Mouse (Mus musculus): ENCODE measurements around the gene Trpm6. TPM values are rescaled to one million over a fixed set of nuclear protein-coding genes. Genes with fewer than 3 reads are reported as not detected.
A peak's percentile ranks its signal among the peaks of the same experiment; 100 is the strongest.

Gene Trpm6
- polyA plus RNA-seq, 1 experiment = 1.9 TPM

DNA sequence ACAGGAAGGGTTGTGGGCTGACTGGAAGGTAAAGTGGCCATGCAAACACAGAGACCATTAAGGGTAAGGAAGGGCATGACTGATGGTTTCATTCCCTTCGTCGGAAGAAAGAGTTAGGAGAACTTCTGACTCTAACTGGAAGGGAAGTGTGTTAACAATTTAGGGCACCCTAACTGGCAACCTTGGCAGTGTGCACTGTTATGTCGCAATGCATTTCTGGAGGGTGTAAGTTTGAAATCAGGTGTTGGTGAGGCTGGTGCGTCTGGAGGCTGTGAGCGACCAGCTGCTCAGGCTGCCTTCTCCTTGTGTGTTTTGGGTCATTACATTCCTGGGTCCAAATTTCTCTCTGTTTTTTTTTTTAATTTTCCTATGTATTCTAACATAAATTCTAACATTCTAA, 5.8 kb upstream of the Trpm6 start:
- no peak for DNase-seq
- H3K4me1 ChIP-seq (ENCODE audit: control insufficient read depth, insufficient read depth, low read length) = no peaks in the 10 kb centered on the region
- H3K27me3 ChIP-seq (replicated peaks; ENCODE audit: control insufficient read depth, insufficient read depth, low read length) = no peaks in the 10 kb centered on the region

DNA sequence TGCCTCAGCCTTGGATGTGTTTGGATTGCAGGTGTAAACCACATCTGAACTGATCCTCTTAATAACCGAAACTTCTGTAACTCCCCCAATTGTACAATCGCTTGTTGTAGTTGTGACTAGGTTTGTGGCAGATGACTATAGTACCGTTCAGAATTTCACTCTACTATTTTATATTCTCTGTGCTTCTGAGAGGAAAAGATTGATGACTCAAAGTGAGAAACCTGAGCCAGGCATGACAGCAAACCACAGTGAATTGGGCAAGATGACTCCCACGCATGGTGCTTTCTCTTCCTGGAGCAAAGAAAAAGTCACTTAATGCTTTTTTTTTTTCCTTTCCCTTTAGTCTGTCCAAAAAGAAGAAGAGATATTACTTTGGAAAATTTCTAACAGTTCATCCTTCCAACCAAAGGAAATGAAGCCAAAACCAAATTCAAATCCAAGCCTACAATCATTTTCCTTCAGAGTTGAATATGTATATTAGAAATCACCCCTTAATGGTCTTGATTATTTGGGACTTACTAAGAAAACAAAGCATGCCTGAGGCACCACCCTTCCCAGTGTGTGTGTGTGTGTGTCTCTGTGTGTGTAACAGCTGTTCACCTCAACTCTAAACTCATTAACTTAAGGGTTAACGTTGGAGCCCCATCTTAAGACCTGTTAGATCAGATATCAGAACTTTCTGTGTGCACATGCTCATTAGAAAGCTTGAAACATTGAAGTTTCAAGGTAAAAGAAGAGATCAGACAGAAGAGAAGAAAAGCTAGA, 3.0 kb upstream of the Trpm6 start:
- TF ChIP-seq POLR2A (IDR thresholded peaks at IDR 0.05; ENCODE audit: low read depth, low read length) = no peak
- no peak for TF ChIP-seq CTCF (conservative IDR thresholded peaks at IDR 0.05; ENCODE audit: insufficient read depth, insufficient read length, low read depth, low read length)
- H3K4me1 ChIP-seq (ENCODE audit: control insufficient read depth, insufficient read depth, low read length) = no peaks in the 10 kb centered on the region
- WGBS = 68% methylated on average over 5 of the region's 5 CpGs
- DNase-seq = no peak
- no peaks in the 10 kb centered on the region for H3K36me3 ChIP-seq (ENCODE audit: control insufficient read depth, insufficient read depth, low read length)
- no peak overlapping the region for H3K4me3 ChIP-seq (ENCODE audit: insufficient read depth, low read depth, low read length)
- H3K27ac ChIP-seq (ENCODE audit: insufficient read depth, low read depth, low read length) = no peak overlapping the region
- no peaks in the 10 kb centered on the region for H3K27me3 ChIP-seq (replicated peaks; ENCODE audit: control insufficient read depth, insufficient read depth, low read length)

More for the DNA sequence above, 5.8 kb upstream of the Trpm6 start:
- Histone ChIP-seq H3K27ac (ENCODE audit: insufficient read depth, low read depth, low read length) (no peak overlapping the region), H3K36me3 (ENCODE audit: control insufficient read depth, insufficient read depth, low read length) (no peaks in the 10 kb centered on the region), H3K4me3 (ENCODE audit: insufficient read depth, low read depth, low read length) (no peak overlapping the region)
- TF ChIP-seq POLR2A (IDR thresholded peaks at IDR 0.05; ENCODE audit: low read depth, low read length) (no peak), CTCF (conservative IDR thresholded peaks at IDR 0.05; ENCODE audit: insufficient read depth, insufficient read length, low read depth, low read length) (no peak)
- 80% methylated on average over 5 of the region's 5 CpGs for WGBS

DNA sequence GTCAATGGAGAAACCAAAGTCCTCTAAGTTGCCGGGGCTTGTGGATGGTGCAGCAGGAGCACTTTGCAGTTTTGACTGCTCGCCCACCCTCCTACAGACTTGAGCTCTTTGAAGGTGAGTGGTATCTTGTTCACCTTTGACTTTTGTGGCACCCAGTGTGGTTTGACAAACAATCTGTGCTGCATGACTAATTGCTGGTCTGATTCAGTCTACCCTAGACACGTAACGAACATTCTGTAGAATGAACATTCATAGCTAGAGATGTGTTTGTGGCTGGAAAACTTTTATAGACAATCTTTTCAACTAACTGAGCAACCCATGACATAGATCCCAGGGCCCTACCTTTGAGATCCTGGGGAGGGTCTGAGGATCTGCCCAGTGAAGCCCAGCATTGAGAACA, 2.4 kb upstream of the Trpm6 start:
- H3K27ac ChIP-seq (ENCODE audit: insufficient read depth, low read depth, low read length) = no peak overlapping the region
- 85% methylated on average over 4 of the region's 4 CpGs for WGBS
- H3K4me3 ChIP-seq (ENCODE audit: insufficient read depth, low read depth, low read length) = no peak overlapping the region
- H3K36me3 ChIP-seq (ENCODE audit: control insufficient read depth, insufficient read depth, low read length) = no peaks in the 10 kb centered on the region
- TF ChIP-seq POLR2A (IDR thresholded peaks at IDR 0.05; ENCODE audit: low read depth, low read length) = no peak
- no peaks in the 10 kb centered on the region for H3K27me3 ChIP-seq (replicated peaks; ENCODE audit: control insufficient read depth, insufficient read depth, low read length)
- H3K4me1 ChIP-seq (ENCODE audit: control insufficient read depth, insufficient read depth, low read length) = no peaks in the 10 kb centered on the region
- no peak for DNase-seq

DNA sequence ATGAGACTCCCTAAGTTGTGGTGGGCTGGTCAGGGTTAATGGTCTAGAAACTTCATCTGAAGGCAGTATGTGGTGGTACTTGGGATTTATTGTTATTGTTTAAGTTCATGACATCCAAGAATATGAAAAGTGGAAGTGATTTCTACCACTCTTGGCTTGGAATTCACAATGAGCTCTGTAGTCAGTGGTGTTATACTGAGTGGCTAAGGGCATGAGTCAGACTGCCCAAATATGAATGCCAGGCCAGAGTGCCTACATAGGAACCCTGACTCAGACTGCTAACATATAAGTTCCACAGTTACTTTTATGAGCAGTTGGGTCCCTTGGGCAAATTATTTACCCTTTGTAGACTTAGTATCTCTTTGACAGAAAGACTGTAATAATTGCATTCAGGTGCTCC, 7.4 kb downstream of the Trpm6 start:
- DNase-seq = no peak

DNA sequence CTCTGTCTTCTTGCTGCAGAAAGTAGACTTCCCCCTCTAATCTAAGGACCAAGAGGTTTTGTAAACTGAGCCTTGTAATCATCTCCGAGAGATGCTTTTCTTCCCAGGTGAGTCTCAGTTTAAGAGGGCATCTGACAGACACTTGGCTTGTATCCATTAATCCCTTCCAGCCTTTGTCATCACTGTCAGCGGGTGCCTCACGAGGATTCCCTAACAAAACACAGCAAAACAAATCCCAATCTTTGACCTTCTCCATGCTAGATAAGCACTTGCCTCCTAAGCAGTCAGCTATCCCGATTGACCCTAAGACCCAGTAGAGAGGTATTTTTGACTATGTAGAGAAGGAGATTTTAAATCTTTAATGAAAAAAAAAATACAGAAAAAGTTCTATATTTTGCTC, 7.9 kb downstream of the Trpm6 start:
- no peak overlapping the region for H3K4me3 ChIP-seq (ENCODE audit: insufficient read depth, low read depth, low read length)
- H3K4me1 ChIP-seq (ENCODE audit: control insufficient read depth, insufficient read depth, low read length) = no peaks in the 10 kb centered on the region
- no peaks in the 10 kb centered on the region for H3K27me3 ChIP-seq (replicated peaks; ENCODE audit: control insufficient read depth, insufficient read depth, low read length)
- DNase-seq = no peak
- no peaks in the 10 kb centered on the region for H3K36me3 ChIP-seq (ENCODE audit: control insufficient read depth, insufficient read depth, low read length)
- TF ChIP-seq CTCF (conservative IDR thresholded peaks at IDR 0.05; ENCODE audit: insufficient read depth, insufficient read length, low read depth, low read length) (no peak), POLR2A (IDR thresholded peaks at IDR 0.05; ENCODE audit: low read depth, low read length) (no peak)
- 68% methylated on average over 4 of the region's 4 CpGs for WGBS
- no peak overlapping the region for H3K27ac ChIP-seq (ENCODE audit: insufficient read depth, low read depth, low read length)

More for the DNA sequence above, 7.4 kb downstream of the Trpm6 start:
- no peak overlapping the region for H3K4me3 ChIP-seq (ENCODE audit: insufficient read depth, low read depth, low read length)
- H3K27me3 ChIP-seq (replicated peaks; ENCODE audit: control insufficient read depth, insufficient read depth, low read length) = no peaks in the 10 kb centered on the region
- H3K36me3 ChIP-seq (ENCODE audit: control insufficient read depth, insufficient read depth, low read length) = no peaks in the 10 kb centered on the region
- H3K4me1 ChIP-seq (ENCODE audit: control insufficient read depth, insufficient read depth, low read length) = no peaks in the 10 kb centered on the region
- no peak overlapping the region for H3K27ac ChIP-seq (ENCODE audit: insufficient read depth, low read depth, low read length)
- TF ChIP-seq CTCF (conservative IDR thresholded peaks at IDR 0.05; ENCODE audit: insufficient read depth, insufficient read length, low read depth, low read length) (no peak), POLR2A (IDR thresholded peaks at IDR 0.05; ENCODE audit: low read depth, low read length) (no peak)

DNA sequence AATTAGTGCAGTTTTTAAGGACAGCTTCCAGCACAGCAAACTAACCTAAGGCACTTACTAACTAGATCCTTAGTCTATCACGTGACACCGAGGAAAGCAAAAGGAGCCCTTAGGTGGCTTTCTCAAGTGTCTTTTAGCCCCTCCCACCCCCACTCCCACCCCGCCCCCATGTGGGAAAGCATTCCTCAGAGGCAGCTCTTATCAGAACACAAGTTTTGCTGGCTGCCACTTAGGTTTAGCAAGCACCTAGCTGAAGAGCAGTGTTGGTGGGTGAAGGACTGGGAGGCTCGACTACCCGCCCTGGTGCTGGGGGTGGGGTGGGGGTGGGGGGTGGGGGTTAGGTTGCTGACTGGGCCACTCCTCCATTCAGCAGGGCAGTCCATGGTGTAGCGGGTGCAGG, 8.5 kb downstream of the Trpm6 start:
- 36% methylated on average over 6 of the region's 6 CpGs for WGBS
- Histone ChIP-seq H3K4me3 (ENCODE audit: insufficient read depth, low read depth, low read length) (no peak overlapping the region), H3K4me1 (ENCODE audit: control insufficient read depth, insufficient read depth, low read length) (no peaks in the 10 kb centered on the region), H3K27ac (ENCODE audit: insufficient read depth, low read depth, low read length) (no peak overlapping the region), H3K27me3 (replicated peaks; ENCODE audit: control insufficient read depth, insufficient read depth, low read length) (no peaks in the 10 kb centered on the region), H3K36me3 (ENCODE audit: control insufficient read depth, insufficient read depth, low read length) (no peaks in the 10 kb centered on the region)
- DNase-seq = no peak
- TF ChIP-seq CTCF (conservative IDR thresholded peaks at IDR 0.05; ENCODE audit: insufficient read depth, insufficient read length, low read depth, low read length) (no peak), POLR2A (IDR thresholded peaks at IDR 0.05; ENCODE audit: low read depth, low read length) (no peak)

DNA sequence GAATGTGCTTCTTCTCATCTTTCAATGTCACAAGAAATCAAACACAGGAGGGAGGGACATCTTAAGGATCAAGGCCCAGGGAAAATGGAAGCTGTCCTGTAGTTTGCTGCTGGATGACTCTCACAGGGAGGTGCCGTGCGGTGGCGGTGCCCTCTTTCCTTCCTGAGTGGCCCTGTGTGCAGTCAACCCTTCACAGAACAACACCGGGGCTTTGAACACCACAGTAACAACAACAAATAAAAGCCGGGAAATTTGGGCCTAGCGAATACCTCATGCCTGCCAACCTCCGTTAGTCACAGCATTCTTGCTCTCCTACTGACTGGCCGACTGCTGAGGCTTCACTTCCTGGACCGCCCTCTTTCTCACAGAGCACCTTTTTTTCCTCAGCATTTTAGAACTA, 9.1 kb downstream of the Trpm6 start:
- DNase-seq = peak; percentile 17
- WGBS = 23% methylated on average over 9 of the region's 9 CpGs
- Histone ChIP-seq H3K27me3 (replicated peaks; ENCODE audit: control insufficient read depth, insufficient read depth, low read length) (no peaks in the 10 kb centered on the region), H3K4me1 (ENCODE audit: control insufficient read depth, insufficient read depth, low read length) (no peaks in the 10 kb centered on the region), H3K27ac (ENCODE audit: insufficient read depth, low read depth, low read length) (peak overlapping the region; percentile 63; the same call in 1 of the 2 replicates), H3K36me3 (ENCODE audit: control insufficient read depth, insufficient read depth, low read length) (no peaks in the 10 kb centered on the region), H3K4me3 (ENCODE audit: insufficient read depth, low read depth, low read length) (no peak overlapping the region)
- TF ChIP-seq POLR2A (IDR thresholded peaks at IDR 0.05; ENCODE audit: low read depth, low read length) (no peak), CTCF (conservative IDR thresholded peaks at IDR 0.05; ENCODE audit: insufficient read depth, insufficient read length, low read depth, low read length) (no peak)
